Mouse (Mus musculus): ENCODE results near the gene Klhl4.

DNA sequence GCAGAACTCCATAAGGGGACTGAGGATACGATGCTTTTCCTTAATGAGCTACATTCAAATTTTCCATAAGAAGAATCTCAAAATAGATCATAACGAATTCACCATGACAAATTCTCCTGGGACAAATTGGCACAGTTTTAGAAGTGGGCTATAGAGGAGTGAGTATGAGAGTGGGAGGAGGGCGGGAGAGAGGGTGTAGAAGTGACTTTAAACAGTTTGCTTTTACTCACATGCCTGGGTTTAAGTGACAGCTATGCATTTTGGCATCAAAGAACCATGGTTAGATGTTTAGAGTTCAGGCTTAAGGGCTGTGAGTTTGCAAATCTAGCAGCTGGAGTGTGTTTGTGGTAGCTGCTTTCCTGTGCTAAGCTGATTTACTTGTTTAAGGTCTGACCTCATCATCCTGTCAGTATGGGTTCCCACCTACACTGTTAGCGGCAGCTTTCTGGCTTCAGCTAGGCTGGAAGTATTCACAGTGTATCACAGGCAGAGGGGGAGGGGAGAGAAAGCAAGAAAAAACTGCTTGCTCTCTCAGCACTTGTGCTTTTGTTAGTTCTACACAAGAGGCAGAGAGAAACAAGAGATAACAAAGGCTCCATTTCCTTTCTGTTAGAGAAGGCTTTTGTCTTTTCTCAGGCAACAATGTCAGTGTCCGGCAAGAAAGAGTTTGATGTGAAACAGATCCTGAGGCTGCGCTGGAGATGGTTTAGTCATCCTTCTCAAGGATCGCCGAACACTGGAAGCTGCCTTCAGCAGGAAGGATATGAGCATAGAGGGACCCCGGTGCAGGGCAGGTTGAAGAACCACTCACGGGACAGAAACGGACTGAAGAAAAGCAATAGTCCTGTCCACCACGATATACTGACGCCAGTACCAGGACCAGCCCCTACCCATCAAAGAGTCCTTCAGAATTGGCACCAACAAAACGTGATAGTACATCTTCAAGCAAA, at the start of gene Klhl4:
- TF ChIP-seq CTCF (IDR thresholded peaks at IDR 0.05; ENCODE audit: extremely low read depth, insufficient read depth, insufficient read length, insufficient replicate concordance) (no peak), POLR2A (IDR thresholded peaks at IDR 0.05; ENCODE audit: low read depth, low read length) (no peak)

All from spleen, adult 2 months (tissue).